Mouse (Mus musculus) embryo, embryonic 11.5 days (tissue): ENCODE measurements around the gene Atp5g3.
"Not testable (repeated sequence)": the region's sequence is repeated elsewhere in the genome, so short reads cannot be mapped to it uniquely, and the experiment has no call there.

Experiments
- DNase-seq: peaks from one replicate; pipeline ENCODE4 v3.0.0-alpha.2; 2012; ENCODE audit warnings: low read depth, low spot score

Atp5g3 gene

DNA sequence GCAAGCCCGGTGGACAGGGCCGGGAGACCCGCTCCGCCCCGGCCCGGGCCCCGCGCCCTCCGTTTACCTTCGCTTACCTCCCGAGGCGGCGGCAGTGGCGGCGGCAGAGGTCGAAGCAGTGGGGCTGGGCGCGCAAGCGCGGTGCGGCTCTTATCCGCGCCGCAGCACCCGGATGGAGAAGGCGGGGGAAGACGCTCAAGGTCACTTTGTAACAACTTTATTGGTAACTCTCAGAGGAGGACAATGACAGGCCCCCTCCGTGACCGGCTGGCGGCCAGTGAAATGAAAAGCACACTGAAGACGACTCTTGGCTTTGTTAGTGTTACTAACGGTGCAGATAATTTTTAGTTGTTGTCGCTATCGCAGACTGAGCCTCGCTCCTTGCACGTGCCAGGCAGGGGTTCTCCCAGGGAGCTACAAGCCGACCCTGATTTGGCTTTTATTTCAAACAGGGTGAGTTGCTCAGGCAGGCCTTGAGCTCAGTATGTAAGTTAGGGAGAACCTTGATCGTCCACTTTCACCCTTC is at the start of gene Atp5g3:
Gene Atp5g3 (minus strand): TSS at position 152 of the 526 bp plus-strand sequence.
- peak; percentile 88 for DNase-seq

DNA sequence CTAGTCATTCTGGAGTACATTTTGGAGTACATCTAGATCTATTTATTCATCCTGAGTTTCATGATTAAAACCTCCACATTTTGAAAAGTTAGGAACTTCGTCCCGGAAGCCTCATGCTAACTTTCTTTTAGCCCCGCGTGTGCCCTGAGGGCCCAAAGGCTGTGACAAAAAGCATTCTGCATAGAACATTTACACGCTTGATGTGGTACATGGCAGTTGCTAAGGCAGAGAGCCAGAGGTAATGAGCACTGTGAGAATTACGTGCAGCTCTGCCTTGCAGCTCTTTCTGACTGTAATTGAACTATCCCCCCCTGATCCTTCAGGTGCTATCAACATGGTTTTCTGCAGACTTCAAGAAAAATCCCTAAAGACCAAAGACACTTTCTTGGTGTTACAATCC is 47.2 kb upstream of the Atp5g3 start:
- DNase-seq = no peak

DNA sequence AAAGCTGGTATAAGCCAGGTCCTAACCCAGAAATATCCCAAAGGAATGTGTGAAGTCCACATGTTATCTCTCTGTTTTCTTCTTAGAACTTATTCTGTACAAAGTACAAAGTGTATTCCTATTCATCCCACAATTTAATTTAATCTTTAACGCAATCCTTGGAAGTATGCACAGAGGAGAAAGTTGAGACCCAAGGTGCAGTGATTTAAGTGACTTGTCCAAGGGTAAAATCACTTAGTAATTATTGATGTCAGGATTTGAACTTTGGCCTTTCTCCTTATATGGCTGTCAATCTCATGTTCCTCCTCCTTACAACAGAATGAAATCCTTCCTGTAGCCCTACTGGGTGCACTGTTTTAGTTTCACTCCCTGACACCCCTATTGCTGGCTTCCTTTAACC is 42.5 kb upstream of the Atp5g3 start:
- DNase-seq = no peak

DNA sequence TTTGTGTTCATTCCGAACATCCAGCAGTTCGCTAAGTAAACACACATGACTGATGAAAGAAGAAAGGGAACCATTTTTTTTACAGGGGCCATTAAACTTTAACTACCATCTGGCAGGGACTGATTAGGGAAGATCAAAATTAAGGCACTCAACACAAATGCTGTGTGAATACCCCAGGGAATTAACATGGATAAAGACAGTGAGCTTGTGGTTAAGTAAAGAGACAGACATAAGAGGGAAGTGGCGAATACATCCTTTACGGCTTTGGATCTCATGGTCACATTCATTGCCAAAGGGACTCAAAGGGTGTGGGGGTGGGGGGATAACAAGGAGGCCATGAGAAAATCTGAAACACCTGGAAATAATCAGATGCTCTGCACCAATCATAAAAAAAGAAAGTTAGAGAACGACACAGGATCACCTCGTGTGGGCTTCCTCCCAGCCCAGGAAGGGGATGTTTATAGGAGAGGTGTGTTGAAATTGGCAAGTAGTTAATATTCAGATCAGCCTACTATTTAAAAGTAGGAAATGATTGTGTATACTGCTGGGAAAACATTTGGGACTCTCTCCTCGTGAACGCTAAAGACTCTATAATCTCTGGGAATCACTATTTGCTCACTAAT is 41.6 kb upstream of the Atp5g3 start:
- no peak for DNase-seq

DNA sequence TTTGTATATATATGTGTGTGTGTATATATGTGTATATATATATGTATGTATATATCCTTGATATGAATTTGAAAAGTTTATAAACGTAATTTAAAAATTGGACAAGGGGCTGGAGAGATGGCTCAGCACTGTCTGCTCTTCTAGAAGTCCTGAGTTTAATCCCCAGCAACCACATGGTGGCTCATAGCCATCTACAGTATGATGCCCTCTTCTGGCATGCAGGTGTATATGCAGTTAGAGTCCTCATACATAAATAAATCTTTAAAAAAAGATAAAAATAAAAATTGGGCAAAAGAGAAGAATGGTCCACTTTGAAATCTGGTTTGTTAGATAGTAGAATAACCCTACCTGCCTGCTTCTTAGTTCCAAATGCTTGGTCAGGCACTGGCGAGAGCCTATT is 36.2 kb upstream of the Atp5g3 start:
- no peak for DNase-seq

DNA sequence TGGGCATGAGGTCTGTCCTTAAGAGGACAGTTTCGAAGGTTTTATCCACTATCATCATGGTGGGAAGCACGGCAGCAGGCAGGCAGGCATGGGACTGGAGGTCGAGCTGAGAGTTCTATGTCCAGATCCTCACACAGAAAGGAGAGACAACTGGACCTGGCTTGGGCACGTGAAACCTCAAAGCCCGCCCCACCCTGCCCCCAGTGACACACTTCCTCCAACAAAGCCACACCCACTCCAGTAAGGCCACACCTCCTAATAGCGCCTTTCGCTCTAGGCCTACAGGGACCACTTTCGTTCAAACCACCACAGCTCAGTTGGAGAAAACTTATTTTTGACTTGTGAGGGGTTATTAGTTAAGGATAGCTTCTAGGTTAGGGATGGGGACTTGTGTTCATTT is 32.6 kb upstream of the Atp5g3 start:
- no peak for DNase-seq

DNA sequence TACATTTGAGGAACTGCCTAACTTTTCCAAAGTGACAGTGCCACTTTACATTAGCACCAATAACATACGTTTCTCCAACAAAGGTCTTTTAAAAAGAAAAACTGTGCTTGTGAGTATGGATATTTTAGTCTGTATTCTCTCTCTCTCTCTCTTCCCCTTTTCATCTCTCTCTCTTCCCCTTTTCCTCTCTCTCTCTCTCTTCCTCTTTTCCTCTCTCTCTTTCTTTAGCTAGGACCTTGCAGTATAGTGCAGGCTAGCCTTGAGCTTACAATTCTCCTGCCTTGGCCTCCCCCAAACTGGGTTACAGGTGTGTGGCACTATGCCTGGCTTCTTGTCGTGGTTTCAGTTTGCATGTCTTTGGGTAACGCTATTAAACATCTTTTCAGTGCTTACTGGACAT is 31.7 kb upstream of the Atp5g3 start:
- no peak for DNase-seq

DNA sequence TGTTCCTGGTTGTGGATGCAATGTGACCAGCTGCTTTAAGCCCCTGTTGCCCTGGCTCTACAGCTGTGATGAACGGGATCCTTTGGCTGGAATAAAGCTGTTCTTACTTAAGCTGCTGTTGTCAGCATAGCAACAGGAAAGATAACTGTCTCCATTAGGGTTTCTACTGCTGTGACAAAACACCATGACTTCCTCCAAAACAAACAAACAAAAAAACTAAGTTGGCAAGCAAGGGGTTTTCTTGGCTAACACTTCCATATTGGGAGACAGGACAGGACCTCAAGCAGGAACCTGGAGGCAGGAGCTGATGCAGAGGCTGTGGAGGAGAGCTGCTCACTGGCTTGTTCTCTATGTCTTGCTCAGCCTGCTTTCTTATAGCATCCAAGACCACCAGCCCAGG is 30.2 kb upstream of the Atp5g3 start:
- DNase-seq = no peak

DNA sequence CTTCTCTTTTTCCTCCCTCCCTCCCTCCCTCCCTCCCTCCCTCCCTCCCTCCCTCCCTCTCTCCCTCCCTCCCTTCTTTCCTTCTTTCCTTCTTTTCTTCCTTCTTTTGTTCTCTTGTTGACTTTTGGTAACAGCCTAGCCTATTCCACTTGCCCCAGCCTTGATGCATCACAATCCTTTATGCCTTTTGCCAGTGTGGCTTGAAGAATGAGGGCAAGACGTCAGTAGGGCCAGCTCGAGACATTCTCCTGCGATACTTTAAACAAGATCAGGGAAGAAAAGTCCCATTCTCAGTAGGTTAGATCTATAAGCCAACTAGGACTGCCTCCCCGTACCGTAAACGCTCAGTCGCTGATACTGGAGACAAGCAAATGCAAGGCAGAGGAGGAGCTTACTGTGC is 29.3 kb upstream of the Atp5g3 start:
- DNase-seq = no peak

DNA sequence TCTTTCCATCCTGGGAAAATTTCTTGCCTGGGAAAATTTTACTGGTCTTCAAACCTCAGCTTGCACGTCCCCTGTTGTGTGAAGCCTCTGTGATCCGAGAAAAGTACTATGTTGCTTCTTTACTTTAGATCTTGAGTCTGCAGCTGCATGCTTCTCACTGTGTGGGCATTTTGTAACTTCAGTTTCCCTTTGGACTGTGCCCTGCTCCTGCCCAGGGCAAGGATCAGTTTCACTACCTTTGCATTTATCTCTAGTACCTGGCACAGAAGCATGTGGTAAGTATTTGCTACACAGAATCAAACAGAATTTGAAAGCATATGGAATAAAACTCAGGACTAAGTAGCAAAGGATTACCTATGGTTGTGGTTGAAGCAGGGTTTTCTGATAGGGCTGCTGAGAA is 27.8 kb upstream of the Atp5g3 start:
- DNase-seq = no peak

DNA sequence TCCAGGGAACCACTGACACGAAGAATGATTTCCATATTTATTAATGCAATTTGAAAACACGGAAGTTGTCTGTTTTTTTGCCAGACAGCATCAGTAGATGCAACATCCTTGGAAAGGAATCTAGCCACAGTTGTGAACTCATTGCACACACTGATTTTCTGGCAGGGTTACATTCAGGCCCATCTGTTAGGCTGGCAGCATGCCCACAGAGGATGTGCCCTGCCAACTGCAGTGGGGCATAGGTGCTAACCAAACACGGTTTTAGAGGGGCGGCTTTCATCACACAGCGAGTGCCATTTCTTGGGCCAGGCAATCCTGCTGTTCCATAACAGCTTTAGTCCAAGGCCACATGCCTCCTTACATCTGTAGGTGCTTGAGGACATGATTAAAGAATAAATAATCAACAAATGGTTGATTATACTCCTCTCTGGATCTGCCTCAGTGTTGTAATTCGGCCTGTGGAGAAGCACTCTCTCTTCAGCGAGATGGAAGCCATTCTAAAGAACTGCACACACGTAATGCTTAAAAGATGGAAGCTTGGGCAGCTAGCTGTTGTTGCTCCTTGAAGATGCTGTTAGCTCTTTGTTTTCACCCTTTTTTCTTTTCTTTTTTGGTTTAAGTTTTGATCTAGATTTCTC is 21.7 kb upstream of the Atp5g3 start:
- no peak for DNase-seq

DNA sequence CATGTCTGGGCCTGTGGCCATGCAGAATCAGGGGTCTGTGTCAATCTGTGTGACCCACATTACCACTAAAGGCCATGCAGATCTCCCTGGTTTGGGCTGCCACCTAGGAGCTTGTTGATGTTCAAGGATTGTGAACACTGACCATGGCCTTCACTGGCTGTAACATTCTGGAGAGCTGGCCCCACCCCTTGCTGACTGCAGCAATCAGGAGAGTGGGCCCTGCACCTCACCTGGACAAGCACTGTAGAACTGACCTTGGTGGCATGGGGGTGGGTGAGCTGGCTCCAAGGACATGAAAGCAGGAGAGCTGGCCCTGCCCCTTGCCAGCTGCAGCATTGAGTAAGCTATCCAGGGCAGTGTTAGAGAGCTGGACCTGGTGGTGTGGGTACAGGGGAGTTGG is 16.6 kb upstream of the Atp5g3 start:
- DNase-seq = no peak

DNA sequence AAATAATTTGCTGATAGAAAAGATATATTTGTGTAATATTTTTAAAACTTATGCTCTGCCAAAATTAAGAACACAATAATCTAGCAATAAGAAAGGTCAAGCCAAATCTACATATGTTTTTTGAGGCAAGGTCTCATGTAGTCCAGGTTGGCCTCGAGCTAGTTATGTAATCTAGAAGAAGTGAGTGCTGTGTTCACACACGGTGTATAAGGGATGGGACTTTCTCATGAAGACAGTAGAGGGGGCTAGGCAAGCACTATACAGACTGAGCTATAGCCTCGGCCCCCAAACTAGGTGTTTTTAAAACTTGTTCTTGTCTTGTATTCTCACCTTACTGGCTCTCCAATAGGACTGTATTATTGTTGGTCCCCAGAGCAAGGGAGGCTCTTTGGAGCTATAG is 14.4 kb upstream of the Atp5g3 start:
- DNase-seq = no peak

DNA sequence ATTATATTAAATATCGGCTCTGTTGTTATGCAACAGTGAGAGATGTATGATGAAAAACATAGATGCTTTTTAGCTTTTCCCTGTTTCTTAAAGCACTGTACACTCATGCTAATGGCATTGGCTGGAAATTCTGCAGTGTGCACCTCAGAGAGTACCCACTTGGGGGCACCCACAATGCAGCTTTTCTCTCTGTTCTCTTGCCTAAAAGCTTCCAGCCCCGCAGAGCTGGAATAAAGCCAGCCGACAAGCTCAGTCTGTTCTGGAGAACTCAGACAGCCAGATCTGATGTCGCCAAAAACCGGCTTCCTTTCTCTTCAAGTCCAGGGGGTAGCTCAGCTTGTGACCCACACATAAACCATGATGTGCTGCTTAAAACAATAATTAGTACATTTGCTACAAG is 14.0 kb upstream of the Atp5g3 start:
- peak; percentile 56 for DNase-seq

DNA sequence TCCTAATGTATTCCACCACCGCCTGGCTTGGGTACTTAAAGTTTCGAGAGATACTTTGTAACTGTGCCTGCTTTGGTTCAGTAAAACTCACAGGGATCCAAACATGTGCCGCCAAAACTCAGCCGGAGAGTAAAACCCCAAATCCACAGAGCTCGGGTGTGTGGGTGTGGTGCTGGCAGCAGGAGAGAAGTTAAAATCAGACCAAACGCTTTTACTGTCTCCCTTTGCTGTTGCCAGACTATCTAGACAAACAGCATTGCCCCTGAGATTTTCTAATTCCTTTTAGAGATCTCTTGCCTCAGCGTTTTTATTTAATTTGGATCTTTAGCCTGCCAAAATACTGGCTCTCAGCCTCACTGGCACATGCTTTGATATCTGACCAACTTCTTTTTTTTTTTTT is 8.5 kb upstream of the Atp5g3 start:
- DNase-seq = no peak

DNA sequence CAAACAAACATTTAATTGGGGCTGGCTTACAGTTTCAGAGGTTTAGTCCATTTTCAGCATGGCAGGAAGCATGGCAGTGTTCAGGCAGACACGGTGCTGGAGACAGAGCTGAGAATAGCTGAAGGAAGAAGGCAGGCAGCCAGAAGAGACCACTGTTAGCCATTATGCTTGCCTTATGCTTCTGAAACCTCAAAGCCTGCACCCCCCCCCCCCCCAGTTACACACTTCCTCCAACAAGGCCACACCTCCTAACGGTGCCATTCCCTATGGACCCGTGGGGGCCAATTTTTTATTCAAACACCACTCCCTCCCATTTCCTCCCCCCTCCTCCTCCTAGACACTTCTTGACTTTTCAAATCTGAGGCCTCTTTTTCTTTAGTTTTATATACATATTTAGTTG is 1.1 kb upstream of the Atp5g3 start:
- DNase-seq = no peak

DNA sequence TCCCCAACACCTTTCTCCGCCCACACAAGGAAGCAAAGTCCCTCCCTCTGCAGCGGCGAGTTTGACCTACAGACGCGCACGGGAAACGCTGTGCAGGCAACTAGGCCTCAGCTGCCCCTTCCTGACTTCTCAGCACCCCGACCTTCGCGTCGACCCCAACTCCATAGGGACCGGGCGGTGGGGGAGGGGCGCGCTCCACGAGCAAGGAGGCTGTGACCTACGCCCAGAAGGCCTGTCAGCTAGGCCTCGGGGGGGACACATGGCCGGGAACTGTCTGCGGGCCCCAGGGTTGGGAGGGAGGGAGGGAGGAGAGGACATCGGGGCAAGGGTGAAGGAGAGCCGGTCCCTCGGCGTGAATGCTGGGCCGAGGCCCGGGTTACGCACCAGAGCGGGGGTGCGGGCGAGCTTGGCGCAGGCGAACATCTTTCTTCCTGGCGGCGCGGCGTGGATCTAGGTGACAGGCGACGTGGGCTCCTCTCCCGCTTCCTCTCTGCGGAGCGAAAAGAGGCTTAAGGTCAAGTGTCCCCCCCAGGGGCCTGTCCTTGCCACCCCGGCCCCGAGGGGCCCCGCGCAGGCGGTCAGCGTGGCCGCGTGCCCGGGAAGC is 453 bp downstream of the Atp5g3 start:
- no peak for DNase-seq

DNA sequence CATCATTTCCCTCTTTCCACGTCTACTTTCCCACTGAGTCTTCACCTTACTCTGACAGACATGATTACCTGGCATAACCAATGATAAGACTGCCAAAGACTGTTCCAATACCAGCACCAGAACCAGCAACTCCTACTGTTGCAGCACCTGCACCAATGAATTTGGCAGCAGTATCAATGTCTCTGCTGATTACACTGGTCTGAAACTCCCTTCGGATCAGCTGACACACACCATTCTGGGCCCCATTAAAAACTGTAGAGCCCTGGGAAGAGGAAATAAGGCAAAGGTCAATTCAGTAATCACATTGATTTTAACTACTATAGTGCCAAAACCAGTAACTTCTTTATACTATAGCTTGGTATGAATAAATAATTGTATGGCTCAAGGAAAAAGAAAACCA is 2.0 kb downstream of the Atp5g3 start:
- DNase-seq = no peak

DNA sequence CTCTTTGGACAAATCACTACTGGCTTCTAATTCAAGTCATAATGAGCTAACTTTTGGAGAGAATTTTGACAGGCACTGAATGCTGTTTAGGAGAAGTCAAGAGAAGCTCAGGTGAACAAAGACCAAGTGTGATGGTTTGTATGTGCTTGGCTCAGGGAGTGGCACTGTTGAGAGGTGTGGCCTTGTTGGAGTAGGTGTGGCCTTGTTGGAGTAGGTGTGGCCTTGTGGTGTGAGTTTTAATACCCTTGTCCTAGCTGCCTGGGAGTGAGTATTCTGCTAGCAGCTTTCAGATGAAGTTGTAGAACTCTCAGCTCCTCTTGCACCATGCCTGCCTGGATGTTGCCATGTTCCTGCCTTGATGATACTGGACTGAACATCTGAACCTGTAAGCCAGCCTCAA is 6.4 kb downstream of the Atp5g3 start:
- not testable (repeated sequence) for DNase-seq

DNA sequence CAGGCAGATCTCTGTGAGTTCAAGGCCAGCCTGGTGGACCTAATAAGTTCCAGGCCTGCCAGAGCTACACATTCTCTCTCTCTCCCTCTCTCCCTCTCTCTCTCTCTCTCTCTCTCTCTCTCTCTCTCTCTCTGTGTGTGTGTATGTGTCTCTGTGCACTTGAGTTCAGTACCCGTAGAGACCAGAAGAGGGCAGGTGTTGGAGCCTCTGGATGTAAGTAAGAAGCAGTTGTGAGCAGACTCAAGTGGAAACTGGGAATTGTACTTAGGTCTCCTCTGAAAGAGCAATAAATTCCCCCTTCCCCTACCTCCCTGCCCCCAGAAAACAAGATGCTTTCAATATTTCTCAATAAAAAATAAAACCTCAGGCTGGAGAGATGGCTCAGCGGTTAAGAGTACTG is 7.6 kb downstream of the Atp5g3 start:
- no peak for DNase-seq

DNA sequence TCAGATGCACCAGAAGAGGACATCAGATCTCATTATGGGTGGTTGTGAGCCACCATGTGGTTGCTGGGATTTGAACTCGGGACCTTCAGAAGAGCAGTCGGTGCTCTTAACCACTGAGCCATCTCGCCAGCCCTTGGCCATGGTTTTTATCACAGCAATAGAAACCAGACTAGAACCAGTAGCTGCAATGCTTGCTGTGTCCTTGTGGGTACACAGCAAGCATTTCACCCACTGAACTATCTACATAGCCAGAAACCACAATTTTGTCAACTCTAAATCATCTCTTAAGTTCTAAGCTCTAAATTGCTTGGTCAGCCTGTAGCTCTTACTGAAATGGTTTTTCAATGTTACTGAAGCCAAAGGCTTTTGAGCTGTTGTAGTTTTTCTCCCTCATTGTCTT is 8.8 kb downstream of the Atp5g3 start:
- not testable (repeated sequence) for DNase-seq

DNA sequence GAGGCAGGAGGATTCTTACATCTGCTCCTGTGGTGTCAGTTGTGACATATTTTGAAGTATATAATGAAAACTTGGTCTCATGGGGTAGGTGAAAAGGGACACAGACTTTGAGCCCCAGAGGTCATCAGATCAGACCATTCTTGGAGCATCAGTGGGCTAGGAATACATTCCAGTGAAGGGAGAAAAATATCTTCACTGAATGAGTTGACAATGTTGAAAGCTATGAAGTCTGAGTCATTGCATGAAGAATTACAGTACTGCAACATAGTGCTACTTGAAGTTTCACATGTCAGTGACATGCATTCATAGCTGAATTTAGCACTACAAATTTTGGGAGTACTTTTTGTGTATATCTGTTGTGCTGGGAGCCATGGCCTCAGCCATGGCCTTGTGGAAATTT is 10.0 kb downstream of the Atp5g3 start:
- no peak for DNase-seq

DNA sequence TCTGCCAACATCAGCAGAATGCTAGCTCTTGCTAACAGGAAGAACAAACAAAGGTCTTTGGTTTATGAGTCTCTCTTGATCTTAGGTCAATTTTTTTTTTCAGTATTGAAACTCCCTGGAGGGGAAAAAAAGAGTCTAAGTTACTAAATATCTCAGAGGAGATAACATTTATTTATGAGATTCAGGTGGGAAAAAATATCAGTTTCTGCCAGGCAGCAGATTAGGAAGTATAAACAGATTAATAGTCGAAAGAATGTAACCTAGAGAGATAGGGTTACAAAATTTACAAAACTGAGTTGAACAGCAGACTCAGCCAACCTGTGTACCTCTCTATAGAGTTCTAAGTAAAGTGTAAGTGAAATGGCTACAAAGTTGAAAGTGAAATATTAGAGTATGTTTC is 10.8 kb downstream of the Atp5g3 start:
- no peak for DNase-seq
